Mouse (Mus musculus): ENCODE measurements around the gene Dvl1. TPM values are rescaled to one million over a fixed set of nuclear protein-coding genes. Genes with fewer than 3 reads are reported as not detected.

Dvl1 gene
- polyA plus RNA-seq, 1 experiment: 50.2 TPM

GRCm38 (mm10) chr4:155843231-155843630 lies 4.0 kb upstream of the Dvl1 start:
- no peak overlapping the region for H3K4me3 ChIP-seq (replicated peaks; ENCODE audit: control insufficient read depth, low read depth, low read length)
- H3K27ac ChIP-seq (ENCODE audit: control insufficient read depth, insufficient read depth, low read depth, low read length, poor library complexity): no peak overlapping the region
- H3K4me1 ChIP-seq (ENCODE audit: control insufficient read depth, insufficient read depth, low read length): no peaks in the 10 kb centered on the region; the same call in 1 of the 2 replicates
- no peak for TF ChIP-seq CTCF (IDR thresholded peaks at IDR 0.05; ENCODE audit: control insufficient read depth, insufficient read depth, low read length)
- no peak for TF ChIP-seq POLR2A (IDR thresholded peaks at IDR 0.05; ENCODE audit: borderline replicate concordance, control insufficient read depth, low read depth, low read length)
- WGBS: 87% methylated on average over 5 of the region's 5 CpGs

- Histone ChIP-seq H3K4me3 (replicated peaks; ENCODE audit: control insufficient read depth, low read depth, low read length) (peak overlapping the region; percentile 98), H3K4me1 (ENCODE audit: control insufficient read depth, insufficient read depth, low read length) (peaks cover 3% of the 10 kb centered on the region), H3K27ac (ENCODE audit: control insufficient read depth, insufficient read depth, low read depth, low read length, poor library complexity) (peak overlapping the region; percentile 69; the same call in 1 of the 2 replicates)
- 6% methylated on average over 69 of the region's 69 CpGs for WGBS
- TF ChIP-seq CTCF (IDR thresholded peaks at IDR 0.05; ENCODE audit: control insufficient read depth, insufficient read depth, low read length) (0 out of 2 replicates have a peak, but pooled peaks have one; percentile 2), POLR2A (IDR thresholded peaks at IDR 0.05; ENCODE audit: borderline replicate concordance, control insufficient read depth, low read depth, low read length) (peak; percentile 28; the same call in 1 of the 2 replicates)
Measured at GRCm38 (mm10) chr4:155847591-155848352, 570 bp downstream of the Dvl1 start.

GRCm38 (mm10) chr4:155848434-155849095 lies 1.4 kb downstream of the Dvl1 start:
- H3K4me1 ChIP-seq (ENCODE audit: control insufficient read depth, insufficient read depth, low read length): peaks cover 3% of the 10 kb centered on the region
- peak overlapping the region; percentile 33 for H3K4me3 ChIP-seq (replicated peaks; ENCODE audit: control insufficient read depth, low read depth, low read length)
- WGBS: 67% methylated on average over 7 of the region's 7 CpGs
- no peak overlapping the region for H3K27ac ChIP-seq (ENCODE audit: control insufficient read depth, insufficient read depth, low read depth, low read length, poor library complexity)
- TF ChIP-seq POLR2A (IDR thresholded peaks at IDR 0.05; ENCODE audit: borderline replicate concordance, control insufficient read depth, low read depth, low read length) (no peak), CTCF (IDR thresholded peaks at IDR 0.05; ENCODE audit: control insufficient read depth, insufficient read depth, low read length) (no peak)

GRCm38 (mm10) chr4:155849391-155849790 lies 2.2 kb downstream of the Dvl1 start:
- TF ChIP-seq POLR2A (IDR thresholded peaks at IDR 0.05; ENCODE audit: borderline replicate concordance, control insufficient read depth, low read depth, low read length) (no peak), CTCF (IDR thresholded peaks at IDR 0.05; ENCODE audit: control insufficient read depth, insufficient read depth, low read length) (no peak)
- Histone ChIP-seq H3K27ac (ENCODE audit: control insufficient read depth, insufficient read depth, low read depth, low read length, poor library complexity) (no peak overlapping the region), H3K4me1 (ENCODE audit: control insufficient read depth, insufficient read depth, low read length) (peaks cover 3% of the 10 kb centered on the region), H3K4me3 (replicated peaks; ENCODE audit: control insufficient read depth, low read depth, low read length) (no peak overlapping the region)
- WGBS: 81% methylated on average over 2 of the region's 2 CpGs

- Histone ChIP-seq H3K4me3 (replicated peaks; ENCODE audit: control insufficient read depth, low read depth, low read length) (no peak overlapping the region), H3K4me1 (ENCODE audit: control insufficient read depth, insufficient read depth, low read length) (peaks cover 3% of the 10 kb centered on the region), H3K27ac (ENCODE audit: control insufficient read depth, insufficient read depth, low read depth, low read length, poor library complexity) (no peak overlapping the region)
- WGBS: 68% methylated on average over 3 of the region's 3 CpGs
- no peak for TF ChIP-seq CTCF (IDR thresholded peaks at IDR 0.05; ENCODE audit: control insufficient read depth, insufficient read depth, low read length)
- no peak for TF ChIP-seq POLR2A (IDR thresholded peaks at IDR 0.05; ENCODE audit: borderline replicate concordance, control insufficient read depth, low read depth, low read length)
Measured at GRCm38 (mm10) chr4:155849792-155850451, 2.7 kb downstream of the Dvl1 start.

DNA sequence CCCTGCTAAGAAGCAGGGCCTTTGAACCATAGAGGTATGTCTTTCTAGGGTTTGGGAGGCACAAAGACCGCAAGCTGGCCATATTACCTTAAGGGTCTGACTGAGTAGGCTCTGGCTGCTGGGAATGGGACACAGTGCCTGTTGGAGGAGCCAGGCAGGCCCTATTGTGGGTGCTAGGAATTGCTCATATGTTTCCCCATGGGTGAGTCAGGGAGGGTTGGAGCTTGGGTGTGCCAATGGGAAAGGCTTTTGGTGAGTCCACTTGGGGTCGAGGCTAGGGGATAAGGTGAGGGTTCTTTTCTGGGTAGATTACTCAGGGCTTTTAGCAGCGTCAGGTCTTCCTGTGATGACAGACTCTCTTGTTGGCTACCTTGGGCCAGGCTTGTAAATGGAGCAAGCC lies 4.2 kb downstream of the Dvl1 start:
- 79% methylated on average over 3 of the region's 3 CpGs for WGBS
- peaks cover 3% of the 10 kb centered on the region for H3K4me1 ChIP-seq (ENCODE audit: control insufficient read depth, insufficient read depth, low read length)

GRCm38 (mm10) chr4:155851951-155852411 lies 4.8 kb downstream of the Dvl1 start:
- Histone ChIP-seq H3K4me3 (replicated peaks; ENCODE audit: control insufficient read depth, low read depth, low read length) (no peak overlapping the region), H3K27ac (ENCODE audit: control insufficient read depth, insufficient read depth, low read depth, low read length, poor library complexity) (no peak overlapping the region), H3K4me1 (ENCODE audit: control insufficient read depth, insufficient read depth, low read length) (peaks cover 3% of the 10 kb centered on the region)
- TF ChIP-seq POLR2A (IDR thresholded peaks at IDR 0.05; ENCODE audit: borderline replicate concordance, control insufficient read depth, low read depth, low read length) (no peak), CTCF (IDR thresholded peaks at IDR 0.05; ENCODE audit: control insufficient read depth, insufficient read depth, low read length) (no peak)
- WGBS: 89% methylated on average over 2 of the region's 2 CpGs

More for the DNA sequence above, 4.2 kb downstream of the Dvl1 start:
- no peak for TF ChIP-seq POLR2A (IDR thresholded peaks at IDR 0.05; ENCODE audit: borderline replicate concordance, control insufficient read depth, low read depth, low read length)
- no peak for TF ChIP-seq CTCF (IDR thresholded peaks at IDR 0.05; ENCODE audit: control insufficient read depth, insufficient read depth, low read length)
- Histone ChIP-seq H3K27ac (ENCODE audit: control insufficient read depth, insufficient read depth, low read depth, low read length, poor library complexity) (no peak overlapping the region), H3K4me3 (replicated peaks; ENCODE audit: control insufficient read depth, low read depth, low read length) (no peak overlapping the region)

DNA sequence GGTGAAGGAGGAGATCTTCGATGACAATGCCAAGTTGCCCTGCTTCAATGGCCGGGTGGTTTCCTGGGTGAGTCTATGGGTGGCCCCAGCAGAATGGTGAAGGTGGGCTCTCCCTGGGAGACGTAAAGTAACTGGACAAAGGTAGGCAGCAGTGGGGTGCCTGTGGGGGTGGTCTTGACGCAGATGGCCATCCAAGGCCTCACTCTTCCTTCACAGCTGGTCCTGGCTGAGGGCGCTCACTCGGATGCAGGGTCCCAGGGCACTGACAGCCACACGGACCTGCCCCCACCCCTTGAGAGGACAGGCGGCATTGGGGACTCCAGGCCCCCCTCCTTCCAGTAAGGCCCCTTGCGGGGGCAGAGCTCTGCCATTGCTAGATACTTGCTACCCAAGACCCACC lies 6.2 kb downstream of the Dvl1 start:
- no peak for TF ChIP-seq POLR2A (IDR thresholded peaks at IDR 0.05; ENCODE audit: borderline replicate concordance, control insufficient read depth, low read depth, low read length)
- no peak for TF ChIP-seq CTCF (IDR thresholded peaks at IDR 0.05; ENCODE audit: control insufficient read depth, insufficient read depth, low read length)
- H3K4me1 ChIP-seq (ENCODE audit: control insufficient read depth, insufficient read depth, low read length): peaks cover 3% of the 10 kb centered on the region
- 90% methylated on average over 9 of the region's 9 CpGs for WGBS
- no peak overlapping the region for H3K4me3 ChIP-seq (replicated peaks; ENCODE audit: control insufficient read depth, low read depth, low read length)
- no peak overlapping the region for H3K27ac ChIP-seq (ENCODE audit: control insufficient read depth, insufficient read depth, low read depth, low read length, poor library complexity)

Data from bone marrow, adult 2 months (tissue).